In the genomic region with DNA sequence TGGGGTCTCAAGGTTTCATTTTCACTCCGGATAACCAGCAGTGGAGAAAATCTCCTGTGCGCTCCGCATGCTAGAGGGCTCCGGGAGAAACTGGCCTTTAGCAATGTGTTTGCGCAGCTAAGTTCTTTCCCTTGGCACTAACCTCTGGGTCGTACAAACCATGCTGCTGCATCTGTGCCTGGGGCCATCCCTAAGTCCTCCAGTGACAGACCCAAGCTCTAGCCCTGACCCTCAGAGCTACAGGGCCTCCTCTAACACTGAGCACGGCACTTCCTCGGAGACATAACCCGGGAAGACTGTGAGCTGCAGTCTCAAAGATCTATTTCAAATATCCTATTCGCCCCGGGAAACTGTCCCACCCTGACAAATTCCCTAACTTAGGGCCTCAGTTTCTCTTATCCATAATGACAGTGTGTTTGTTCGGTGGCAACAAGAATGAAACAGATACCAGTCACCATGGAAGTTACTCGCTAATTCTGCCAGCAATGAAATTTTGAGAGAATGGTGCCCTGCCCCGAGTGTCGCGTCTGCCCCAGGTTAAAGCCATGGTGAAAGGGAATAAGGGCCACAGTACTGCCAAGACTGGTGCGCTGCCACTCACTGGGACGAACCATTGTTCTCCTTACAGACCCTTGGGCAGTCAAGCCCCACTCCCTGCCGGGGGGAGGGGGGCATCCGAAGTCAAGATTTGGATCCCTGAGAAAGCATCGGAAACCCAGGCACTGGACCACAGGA, we compare ENCODE assay signal across 11 mouse cellular contexts. TPM values are rescaled to one million over a fixed set of nuclear protein-coding genes. Genes with fewer than 3 reads are reported as not detected.
DNase-seq lines count a peak whose midpoint lies in the region; ATAC-seq and TF ChIP-seq lines count a peak whose summit lies in the region.
"Had no signal": no experiment of that assay in that cellular context is flagged by ENCODE, and none has a peak within 500 bp of the region (broad histone marks: within the 10 kb centered on the region; RNA-seq: fewer than 3 reads in every experiment).

No protein-coding gene starts in this region.

- DNase-seq in embryo, embryonic 10.5 days (ENCODE audit: low spot score), result peak; percentile 48
- no peak for DNase-seq in embryo, embryonic 10 days (ENCODE audit: low spot score)
- no peak for DNase-seq in liver
- peak; percentile 16 for DNase-seq in retina, postnatal 1 day
- DNase-seq in layer of hippocampus, adult 2 months (ENCODE audit: low spot score in 2 of 2), result no peak
- DNase-seq in ovary, postnatal 10 days (ENCODE audit: low spot score), result no peak
- DNase-seq: lung, postnatal 14 days; right cerebral cortex, adult 18-20 months had no signal

- H3K27ac ChIP-seq in liver, embryonic 12.5 days, result no peak overlapping the region
- no peak overlapping the region for H3K27ac ChIP-seq in intestine, postnatal 0 days (ENCODE audit: low read depth, low read length)
- no peak overlapping the region for H3K27ac ChIP-seq in layer of hippocampus, adult 2 months

- H3K9me3 ChIP-seq in liver, embryonic 12.5 days (replicated peaks), result no peaks in the 10 kb centered on the region
- H3K9me3 ChIP-seq in intestine, postnatal 0 days (ENCODE audit: control insufficient read depth), result no peaks in the 10 kb centered on the region

- H3K4me2 ChIP-seq in liver, embryonic 12.5 days, result 0 out of 2 replicates have a peak overlapping the region, but pooled peaks have one; percentile 8
- H3K4me2 ChIP-seq in intestine, postnatal 0 days (replicated peaks; ENCODE audit: low read depth), result 0 out of 2 replicates have a peak overlapping the region, but pooled peaks have one; percentile 3

- no peaks in the 10 kb centered on the region for H3K36me3 ChIP-seq in liver, embryonic 12.5 days
- no peaks in the 10 kb centered on the region for H3K36me3 ChIP-seq in intestine, postnatal 0 days (ENCODE audit: control insufficient read depth, insufficient read depth)

- H3K27me3 ChIP-seq in liver, embryonic 12.5 days (replicated peaks), result peaks cover 97% of the 10 kb centered on the region
- H3K27me3 ChIP-seq in intestine, postnatal 0 days (replicated peaks; ENCODE audit: control insufficient read depth, insufficient read depth, low read length), result peaks cover 75% of the 10 kb centered on the region

- WGBS in liver, embryonic 12.5 days (ENCODE audit: insufficient replicate concordance), result 4% methylated on average over 21 of the region's 21 CpGs
- 5% methylated on average over 21 of the region's 21 CpGs for WGBS in intestine, postnatal 0 days

- H3K4me3 ChIP-seq in liver, embryonic 12.5 days, result no peak overlapping the region
- 0 out of 2 replicates have a peak overlapping the region, but pooled peaks have one; percentile 7 for H3K4me3 ChIP-seq in intestine, postnatal 0 days (ENCODE audit: low read depth, low read length)
- H3K4me3 ChIP-seq in layer of hippocampus, adult 2 months, result no peak overlapping the region
- H3K4me3 ChIP-seq: erythroblast, embryonic 14.5 days had no signal

- ATAC-seq in liver, embryonic 12.5 days, result no peak
- ATAC-seq in intestine, postnatal 0 days, result no peak

- no peak overlapping the region for H3K9ac ChIP-seq in liver, embryonic 12.5 days
- H3K9ac ChIP-seq in intestine, postnatal 0 days (ENCODE audit: low read depth, low read length), result no peak overlapping the region

- no peaks in the 10 kb centered on the region for H3K4me1 ChIP-seq in liver, embryonic 12.5 days
- H3K4me1 ChIP-seq in intestine, postnatal 0 days (replicated peaks; ENCODE audit: control insufficient read depth, insufficient read depth, low read length), result no peaks in the 10 kb centered on the region

- no peak for TF ChIP-seq CTCF in intestine, postnatal 0 days (IDR thresholded peaks at IDR 0.05; ENCODE audit: low read depth)
- TF ChIP-seq CTCF in layer of hippocampus, adult 2 months (conservative IDR thresholded peaks at IDR 0.05), result no peak

RNA-seq across cellular contexts. Expression of a gene that starts 7.8 kb away (rescaled TPM):
- 0.11 and 0.30 TPM in 2 replicates for polyA plus RNA-seq in liver, embryonic 12.5 days (2016; fragmentation: Nextera tagmentation; extraction: Ambion mirVana)
- polyA plus RNA-seq in intestine, postnatal 0 days (2015; fragmentation: Nextera tagmentation; extraction: Ambion mirVana), result 0.05 and 0.18 TPM in 2 replicates
- under 1 TPM in 1 of 2 experiments, not detected in 1; 0.33 TPM for total RNA-seq in layer of hippocampus, adult 2 months (2021)
- polyA plus RNA-seq: erythroblast, embryonic 14.5 days had no signal

Comparison
In these comparisons a context has a peak if more than half of its experiments do, and no peak if none do; other contexts are left out.
1. DNase-seq: peak in embryo, embryonic 10.5 days (single experiment) and retina, postnatal 1 day (single experiment); none in embryo, embryonic 10 days (single experiment), liver (single experiment), layer of hippocampus, adult 2 months (0 of 2) and ovary, postnatal 10 days (single experiment).